Mouse (Mus musculus): ENCODE results near the gene Ten1. TPM values are rescaled to one million over a fixed set of nuclear protein-coding genes. Genes with fewer than 3 reads are reported as not detected.

The Ten1 gene
- polyA plus RNA-seq, 1 experiment: 14.5 TPM

DNA sequence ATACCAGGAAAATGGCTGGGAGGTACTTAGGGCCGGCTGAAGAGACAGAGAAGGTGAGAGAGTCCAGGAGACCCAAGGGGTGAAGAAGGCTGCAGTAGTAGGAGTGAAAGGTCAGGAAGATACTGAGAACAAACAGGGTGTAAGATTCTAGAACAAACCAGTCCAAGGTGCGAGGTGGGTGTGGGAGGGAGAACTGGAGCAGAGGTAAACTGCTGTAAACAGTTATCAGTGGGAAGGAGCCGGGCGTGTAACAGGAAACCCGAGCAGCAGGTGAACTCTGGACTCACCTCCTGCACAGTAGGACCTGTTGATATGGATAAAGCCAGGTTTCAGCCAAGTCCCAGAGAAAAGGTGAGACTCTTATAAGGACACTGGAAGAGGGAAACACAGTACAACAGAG lies 12.0 kb downstream of the Ten1 start:
- Histone ChIP-seq H3K27me3 (ENCODE audit: control insufficient read depth, insufficient read depth, low read length, poor library complexity, severe bottlenecking) (no peaks in the 10 kb centered on the region), H3K27ac (ENCODE audit: insufficient read depth, low read length) (no peak overlapping the region), H3K4me3 (ENCODE audit: low read depth, low read length) (no peak overlapping the region), H3K9ac (ENCODE audit: low read depth, poor library complexity, severe bottlenecking) (no peak overlapping the region), H3K4me1 (ENCODE audit: control insufficient read depth, insufficient read depth, low read length) (peaks cover 3% of the 10 kb centered on the region), H3K9me3 (replicated peaks; ENCODE audit: control insufficient read depth, insufficient read depth, low read length, poor library complexity, severe bottlenecking) (no peaks in the 10 kb centered on the region), H3K36me3 (ENCODE audit: control insufficient read depth, insufficient read depth, low read length, poor library complexity, severe bottlenecking) (no peaks in the 10 kb centered on the region)
- TF ChIP-seq POLR2A (IDR thresholded peaks at IDR 0.05; ENCODE audit: insufficient read depth, low read length) (no peak), EP300 (IDR thresholded peaks at IDR 0.05; ENCODE audit: insufficient read depth, low read depth, low read length) (no peak), CTCF (IDR thresholded peaks at IDR 0.05; ENCODE audit: low read depth, low read length) (no peak)

DNA sequence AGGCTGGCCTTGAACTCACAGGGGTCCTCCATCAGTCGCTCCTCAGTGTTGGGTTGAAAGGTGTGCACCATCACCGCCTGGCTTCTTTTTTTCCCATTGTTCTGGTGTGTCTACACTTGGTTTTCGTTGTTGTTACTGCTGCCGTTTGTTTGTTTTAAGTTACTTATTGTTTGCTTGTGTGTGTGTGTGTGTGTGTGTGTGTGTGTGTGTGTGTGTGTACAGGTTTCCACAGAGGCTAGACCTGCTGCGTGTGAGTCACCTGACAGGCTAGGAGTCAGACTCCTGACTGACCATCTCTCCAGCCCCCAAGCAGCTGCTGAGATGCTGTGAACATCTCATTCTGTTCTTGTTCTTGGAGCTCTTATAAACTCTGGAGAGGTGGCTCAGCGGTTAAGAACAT lies 14.2 kb downstream of the Ten1 start:
- Histone ChIP-seq H3K4me1 (ENCODE audit: control insufficient read depth, insufficient read depth, low read length) (peaks cover 3% of the 10 kb centered on the region), H3K36me3 (ENCODE audit: control insufficient read depth, insufficient read depth, low read length, poor library complexity, severe bottlenecking) (no peaks in the 10 kb centered on the region), H3K4me3 (ENCODE audit: low read depth, low read length) (no peak overlapping the region), H3K27ac (ENCODE audit: insufficient read depth, low read length) (no peak overlapping the region), H3K27me3 (ENCODE audit: control insufficient read depth, insufficient read depth, low read length, poor library complexity, severe bottlenecking) (no peaks in the 10 kb centered on the region), H3K9me3 (replicated peaks; ENCODE audit: control insufficient read depth, insufficient read depth, low read length, poor library complexity, severe bottlenecking) (no peaks in the 10 kb centered on the region), H3K9ac (ENCODE audit: low read depth, poor library complexity, severe bottlenecking) (no peak overlapping the region)
- TF ChIP-seq POLR2A (IDR thresholded peaks at IDR 0.05; ENCODE audit: insufficient read depth, low read length): no peak
- TF ChIP-seq CTCF (IDR thresholded peaks at IDR 0.05; ENCODE audit: low read depth, low read length): no peak
- no peak for TF ChIP-seq EP300 (IDR thresholded peaks at IDR 0.05; ENCODE audit: insufficient read depth, low read depth, low read length)

DNA sequence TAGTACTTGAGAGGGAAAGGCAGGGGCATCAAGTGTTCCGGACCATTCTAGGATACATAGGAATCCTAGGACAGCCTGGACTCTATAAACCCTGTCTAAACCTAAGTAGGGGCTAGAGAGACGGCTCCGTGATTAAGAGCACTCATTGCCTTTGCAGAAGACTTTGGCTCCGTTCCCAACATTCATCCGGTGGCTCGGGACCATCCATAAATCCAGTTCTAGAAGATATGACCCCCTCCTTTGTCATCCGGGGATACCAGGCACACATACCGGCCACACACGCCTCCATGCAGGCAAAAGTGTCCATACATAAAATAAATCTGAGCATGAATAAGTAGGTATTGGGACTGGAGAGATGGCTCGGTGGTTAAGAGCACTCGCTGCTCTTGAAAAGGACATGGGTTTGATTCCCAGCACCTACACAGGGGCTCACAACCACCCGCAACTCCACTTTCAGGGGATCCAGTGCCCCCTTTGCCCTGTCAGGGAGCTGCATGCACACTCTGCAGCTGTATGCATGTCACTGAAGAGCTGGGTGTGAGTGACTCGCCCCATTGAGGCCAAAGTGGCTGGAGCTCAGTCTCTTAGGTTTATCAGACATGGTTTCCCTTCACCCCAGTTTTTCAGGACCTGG lies 15.3 kb downstream of the Ten1 start:
- no peak overlapping the region for H3K4me3 ChIP-seq (ENCODE audit: low read depth, low read length)

DNA sequence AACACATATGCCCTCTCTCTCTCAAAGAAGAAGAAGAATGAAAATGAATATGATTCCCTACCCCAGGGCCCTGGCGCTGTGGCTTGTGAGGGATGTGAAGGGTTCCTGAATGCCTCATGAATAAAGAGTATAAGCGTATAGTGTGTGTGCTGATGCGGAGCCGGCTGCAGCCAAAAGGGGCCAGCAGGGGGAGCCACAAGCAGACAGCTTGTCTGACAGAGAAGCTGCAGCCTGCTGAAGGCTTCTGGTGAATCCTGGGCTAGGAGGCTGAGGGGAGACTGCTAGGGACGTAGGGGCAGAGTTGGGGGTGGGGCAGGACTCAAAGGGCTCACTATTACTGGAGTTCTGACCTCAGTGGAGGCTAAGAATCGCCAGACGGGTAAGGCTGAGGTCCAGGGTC lies 16.5 kb downstream of the Ten1 start:
- Histone ChIP-seq H3K36me3 (ENCODE audit: control insufficient read depth, insufficient read depth, low read length, poor library complexity, severe bottlenecking) (no peaks in the 10 kb centered on the region), H3K27ac (ENCODE audit: insufficient read depth, low read length) (no peak overlapping the region), H3K27me3 (ENCODE audit: control insufficient read depth, insufficient read depth, low read length, poor library complexity, severe bottlenecking) (no peaks in the 10 kb centered on the region), H3K4me3 (ENCODE audit: low read depth, low read length) (no peak overlapping the region), H3K9me3 (replicated peaks; ENCODE audit: control insufficient read depth, insufficient read depth, low read length, poor library complexity, severe bottlenecking) (no peaks in the 10 kb centered on the region), H3K9ac (ENCODE audit: low read depth, poor library complexity, severe bottlenecking) (no peak overlapping the region), H3K4me1 (ENCODE audit: control insufficient read depth, insufficient read depth, low read length) (peaks cover 3% of the 10 kb centered on the region)
- no peak for TF ChIP-seq POLR2A (IDR thresholded peaks at IDR 0.05; ENCODE audit: insufficient read depth, low read length)
- TF ChIP-seq CTCF (IDR thresholded peaks at IDR 0.05; ENCODE audit: low read depth, low read length): peak; percentile 76

More for the DNA sequence above, 15.3 kb downstream of the Ten1 start:
- H3K9ac ChIP-seq (ENCODE audit: low read depth, poor library complexity, severe bottlenecking): no peak overlapping the region
- no peaks in the 10 kb centered on the region for H3K27me3 ChIP-seq (ENCODE audit: control insufficient read depth, insufficient read depth, low read length, poor library complexity, severe bottlenecking)
- TF ChIP-seq EP300 (IDR thresholded peaks at IDR 0.05; ENCODE audit: insufficient read depth, low read depth, low read length): no peak
- TF ChIP-seq POLR2A (IDR thresholded peaks at IDR 0.05; ENCODE audit: insufficient read depth, low read length): no peak
- no peak for TF ChIP-seq CTCF (IDR thresholded peaks at IDR 0.05; ENCODE audit: low read depth, low read length)
- no peaks in the 10 kb centered on the region for H3K9me3 ChIP-seq (replicated peaks; ENCODE audit: control insufficient read depth, insufficient read depth, low read length, poor library complexity, severe bottlenecking)
- peaks cover 3% of the 10 kb centered on the region for H3K4me1 ChIP-seq (ENCODE audit: control insufficient read depth, insufficient read depth, low read length)
- H3K27ac ChIP-seq (ENCODE audit: insufficient read depth, low read length): no peak overlapping the region
- no peaks in the 10 kb centered on the region for H3K36me3 ChIP-seq (ENCODE audit: control insufficient read depth, insufficient read depth, low read length, poor library complexity, severe bottlenecking)

DNA sequence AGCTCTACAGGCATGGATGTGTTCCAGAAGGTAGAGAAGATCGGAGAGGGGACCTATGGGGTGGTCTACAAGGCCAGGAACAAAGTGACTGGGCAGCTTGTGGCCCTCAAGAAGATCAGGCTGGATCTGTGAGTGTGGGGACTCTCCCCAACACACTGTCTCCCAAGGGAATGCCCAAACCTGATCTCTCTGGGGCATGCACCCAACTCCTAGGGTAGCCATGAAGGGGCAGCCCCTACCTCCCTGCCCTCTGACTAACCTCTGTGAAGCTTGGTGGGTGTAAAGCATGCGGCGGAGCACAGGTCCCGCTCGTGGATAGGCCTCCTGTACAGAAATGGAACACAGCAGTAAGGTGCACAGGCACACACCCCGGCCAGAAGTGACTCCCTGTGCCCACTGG lies 17.3 kb downstream of the Ten1 start:
- no peak overlapping the region for H3K4me3 ChIP-seq (ENCODE audit: low read depth, low read length)
- H3K9me3 ChIP-seq (replicated peaks; ENCODE audit: control insufficient read depth, insufficient read depth, low read length, poor library complexity, severe bottlenecking): no peaks in the 10 kb centered on the region
- no peaks in the 10 kb centered on the region for H3K27me3 ChIP-seq (ENCODE audit: control insufficient read depth, insufficient read depth, low read length, poor library complexity, severe bottlenecking)
- H3K9ac ChIP-seq (ENCODE audit: low read depth, poor library complexity, severe bottlenecking): no peak overlapping the region
- H3K4me1 ChIP-seq (ENCODE audit: control insufficient read depth, insufficient read depth, low read length): peaks cover 2% of the 10 kb centered on the region
- TF ChIP-seq CTCF (IDR thresholded peaks at IDR 0.05; ENCODE audit: low read depth, low read length): no peak
- H3K36me3 ChIP-seq (ENCODE audit: control insufficient read depth, insufficient read depth, low read length, poor library complexity, severe bottlenecking): no peaks in the 10 kb centered on the region
- no peak overlapping the region for H3K27ac ChIP-seq (ENCODE audit: insufficient read depth, low read length)

DNA sequence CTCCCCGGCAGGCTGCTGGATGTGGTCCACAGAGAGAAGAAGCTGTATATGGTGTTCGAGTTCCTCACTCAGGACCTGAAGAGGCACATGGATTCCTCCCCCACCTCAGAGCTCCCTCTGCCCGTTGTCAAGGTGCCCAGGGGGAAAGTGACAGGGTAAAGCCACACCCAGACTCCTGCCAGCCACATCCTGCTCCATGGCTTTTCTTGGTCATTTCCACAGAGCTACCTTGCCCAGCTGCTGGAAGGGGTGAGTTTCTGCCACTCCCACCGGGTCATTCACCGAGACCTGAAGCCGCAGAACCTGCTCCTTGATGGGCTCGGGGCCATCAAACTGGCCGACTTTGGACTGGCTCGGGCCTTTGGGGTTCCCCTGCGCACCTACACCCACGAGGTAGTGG lies 17.9 kb downstream of the Ten1 start:
- Histone ChIP-seq H3K36me3 (ENCODE audit: control insufficient read depth, insufficient read depth, low read length, poor library complexity, severe bottlenecking) (no peaks in the 10 kb centered on the region), H3K9me3 (replicated peaks; ENCODE audit: control insufficient read depth, insufficient read depth, low read length, poor library complexity, severe bottlenecking) (no peaks in the 10 kb centered on the region), H3K27me3 (ENCODE audit: control insufficient read depth, insufficient read depth, low read length, poor library complexity, severe bottlenecking) (no peaks in the 10 kb centered on the region), H3K27ac (ENCODE audit: insufficient read depth, low read length) (no peak overlapping the region), H3K9ac (ENCODE audit: low read depth, poor library complexity, severe bottlenecking) (no peak overlapping the region), H3K4me1 (ENCODE audit: control insufficient read depth, insufficient read depth, low read length) (peaks cover 1% of the 10 kb centered on the region), H3K4me3 (ENCODE audit: low read depth, low read length) (no peak overlapping the region)
- no peak for TF ChIP-seq POLR2A (IDR thresholded peaks at IDR 0.05; ENCODE audit: insufficient read depth, low read length)
- no peak for TF ChIP-seq CTCF (IDR thresholded peaks at IDR 0.05; ENCODE audit: low read depth, low read length)
